Mouse (Mus musculus): ENCODE data around the gene Tfdp2. TPM values are rescaled to one million over a fixed set of nuclear protein-coding genes. Genes with fewer than 3 reads are reported as not detected.
"Not testable (repeated sequence)": the region's sequence is repeated elsewhere in the genome, so short reads cannot be mapped to it uniquely, and the experiment has no call there.

Gene Tfdp2
- 10 to 100 TPM; 50.7 to 57.4 TPM for total RNA-seq (2021)
- long read RNA-seq, experiment 1, partial matches to known transcripts, result 4 of 35 reads
- long read RNA-seq, experiment 1, other reads (novel, unspliced or antisense), result 29 of 35 reads
- long read RNA-seq, experiment 2, partial matches to known transcripts, result 0 of 18 reads
- long read RNA-seq, experiment 2, other reads (novel, unspliced or antisense), result 16 of 18 reads

GRCm38 (mm10) chr9:96195885-96196622 is at the start of gene Tfdp2:
Gene Tfdp2 (plus strand): TSS chr9:96196275.
- DNase-seq, result peak; percentile 93

- DNase-seq, result no peak
Observed at GRCm38 (mm10) chr9:96152801-96153200, 43.3 kb upstream of the Tfdp2 start.

DNA sequence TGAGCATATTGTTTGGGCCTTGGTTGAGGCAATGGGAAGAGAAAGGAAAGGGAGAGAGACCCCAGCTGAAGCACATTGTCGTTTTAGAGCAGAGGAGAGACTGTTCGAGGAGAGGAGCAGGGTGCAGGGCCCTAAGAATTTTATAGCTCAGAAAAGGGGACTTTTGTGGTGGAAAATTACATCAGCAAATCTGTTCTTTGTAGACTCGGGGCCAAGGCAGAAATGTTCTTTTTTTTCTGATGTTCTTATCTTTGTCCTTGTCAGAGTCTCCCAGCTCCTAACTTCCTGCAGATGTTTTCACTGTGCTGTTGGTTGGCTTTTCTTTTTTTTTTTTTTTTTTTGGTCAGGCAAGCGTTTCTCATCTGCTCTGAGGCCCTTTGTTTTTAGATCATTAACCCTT is 37.6 kb upstream of the Tfdp2 start:
- DNase-seq, result peak; percentile 28

- no peak for DNase-seq
Observed at GRCm38 (mm10) chr9:96159047-96159446, 37.0 kb upstream of the Tfdp2 start.

DNA sequence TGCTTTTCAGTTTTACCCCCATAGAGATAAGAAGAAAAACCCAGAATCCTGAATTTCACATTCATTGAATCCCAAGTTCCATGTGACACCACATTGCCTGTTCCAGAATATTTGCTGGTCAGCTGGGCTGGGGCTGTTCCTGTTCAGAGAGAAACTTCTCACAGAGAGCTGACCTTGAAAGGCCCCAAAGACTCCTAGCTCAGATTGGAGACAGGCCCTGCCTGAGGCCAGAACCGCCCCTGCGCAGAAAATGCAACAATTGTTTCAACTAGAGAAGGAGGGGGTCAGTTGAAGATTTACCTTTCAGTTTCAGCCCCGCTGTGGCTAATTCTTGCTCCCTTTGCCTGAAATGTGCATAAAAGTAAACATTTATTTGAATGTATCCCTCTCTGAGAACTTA is 35.3 kb upstream of the Tfdp2 start:
- peak; percentile 37 for DNase-seq

DNA sequence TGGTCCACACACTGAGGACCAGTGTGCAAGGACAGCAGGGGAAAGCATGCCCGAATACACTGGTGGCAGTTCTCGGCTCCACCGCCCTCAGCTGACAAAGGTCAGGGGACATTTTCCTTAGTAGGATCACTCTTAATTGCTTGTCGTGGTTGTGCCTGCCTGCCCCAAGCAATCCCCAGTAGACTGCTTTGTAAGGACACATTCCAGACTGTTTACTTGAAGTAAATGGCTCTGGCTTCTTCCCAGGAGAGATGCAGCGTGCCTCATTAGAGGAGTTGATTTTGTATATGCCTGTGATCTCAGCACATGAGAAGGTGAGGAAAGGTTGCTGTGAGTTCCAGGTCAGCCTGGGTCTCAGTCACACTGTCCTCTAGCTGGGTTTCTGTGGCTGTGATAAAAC is 33.7 kb upstream of the Tfdp2 start:
- no peak for DNase-seq

GRCm38 (mm10) chr9:96163443-96163842 is 32.6 kb upstream of the Tfdp2 start:
- no peak for DNase-seq

DNA sequence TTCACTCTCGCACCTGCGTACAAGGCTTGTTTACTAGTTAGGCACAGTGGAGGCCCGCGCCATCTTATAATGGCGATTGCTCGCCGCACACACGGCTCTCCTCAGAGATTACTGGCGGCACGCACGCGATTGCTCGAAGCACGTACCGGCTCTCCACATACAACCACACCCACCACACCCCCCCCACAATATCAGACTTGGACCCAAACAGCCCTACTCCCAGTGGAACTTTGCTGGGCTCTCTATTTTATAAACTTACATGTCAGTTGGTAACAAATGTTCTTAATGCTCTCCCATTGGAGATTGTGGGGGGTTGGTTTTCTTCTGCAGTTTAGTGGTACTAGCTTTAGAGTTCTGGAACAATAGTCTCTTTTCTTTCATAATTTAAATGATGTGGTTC is 32.1 kb upstream of the Tfdp2 start:
- not testable (repeated sequence) for DNase-seq

- peak; percentile 90 for DNase-seq
Observed at GRCm38 (mm10) chr9:96167168-96167585, 28.9 kb upstream of the Tfdp2 start.

DNA sequence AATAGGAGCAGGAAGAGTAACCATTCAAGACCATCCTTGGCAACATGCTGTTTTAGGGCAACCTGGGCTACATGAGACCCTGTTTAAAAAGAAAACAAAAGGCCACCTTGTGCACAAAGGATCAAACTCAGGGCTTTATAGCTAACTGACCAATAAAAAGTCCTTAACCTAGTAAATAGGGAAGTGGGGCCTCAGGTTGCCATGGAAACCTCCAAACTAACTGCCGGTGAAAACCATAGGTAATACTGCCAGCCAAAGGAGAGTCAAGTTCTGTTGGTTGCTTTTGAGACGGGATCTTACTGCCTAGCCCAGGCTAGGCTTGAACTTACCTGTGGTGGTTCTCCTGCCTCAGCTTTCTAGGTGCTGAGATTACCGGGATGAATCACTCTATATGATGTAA is 25.5 kb upstream of the Tfdp2 start:
- DNase-seq, result no peak

- DNase-seq, result no peak
Observed at GRCm38 (mm10) chr9:96184909-96185308, 11.2 kb upstream of the Tfdp2 start.

- no peak for DNase-seq
Observed at GRCm38 (mm10) chr9:96186701-96187100, 9.4 kb upstream of the Tfdp2 start.

DNA sequence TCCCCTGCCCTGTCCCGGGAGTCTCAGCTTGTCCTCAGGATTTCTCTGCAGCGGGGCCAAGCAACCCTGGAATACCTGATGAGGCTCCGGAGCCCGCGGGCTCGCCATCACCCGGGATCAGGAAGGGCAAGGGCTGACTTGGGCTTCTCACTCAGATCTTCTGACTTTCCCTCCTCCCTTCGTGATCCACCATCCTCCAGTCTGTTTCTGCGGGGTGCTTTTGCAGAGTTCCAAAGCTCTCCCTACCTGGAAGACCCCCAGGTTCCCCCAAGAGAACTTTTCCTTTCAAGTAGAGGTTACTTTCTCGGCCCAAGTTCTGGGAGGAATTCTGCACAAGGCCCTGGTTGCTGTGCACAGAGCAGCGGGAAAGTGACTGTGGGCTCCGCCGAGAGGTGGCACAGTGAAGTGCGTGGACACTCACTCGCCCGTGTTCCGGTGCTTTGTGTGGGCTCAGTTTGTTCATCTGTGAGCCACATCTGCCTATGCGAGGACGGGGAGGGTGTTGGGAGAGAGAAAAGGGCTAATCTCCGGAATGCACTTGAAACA is 634 bp downstream of the Tfdp2 start:
- DNase-seq, result peak; percentile 55

- DNase-seq, result no peak
Observed at GRCm38 (mm10) chr9:96197806-96198205, 1.7 kb downstream of the Tfdp2 start.

GRCm38 (mm10) chr9:96203663-96204062 is 7.6 kb downstream of the Tfdp2 start:
- no peak for DNase-seq

GRCm38 (mm10) chr9:96207428-96207827 is 11.4 kb downstream of the Tfdp2 start:
- no peak for DNase-seq

- no peak for DNase-seq
Observed at GRCm38 (mm10) chr9:96213036-96213645, 17.1 kb downstream of the Tfdp2 start.

DNA sequence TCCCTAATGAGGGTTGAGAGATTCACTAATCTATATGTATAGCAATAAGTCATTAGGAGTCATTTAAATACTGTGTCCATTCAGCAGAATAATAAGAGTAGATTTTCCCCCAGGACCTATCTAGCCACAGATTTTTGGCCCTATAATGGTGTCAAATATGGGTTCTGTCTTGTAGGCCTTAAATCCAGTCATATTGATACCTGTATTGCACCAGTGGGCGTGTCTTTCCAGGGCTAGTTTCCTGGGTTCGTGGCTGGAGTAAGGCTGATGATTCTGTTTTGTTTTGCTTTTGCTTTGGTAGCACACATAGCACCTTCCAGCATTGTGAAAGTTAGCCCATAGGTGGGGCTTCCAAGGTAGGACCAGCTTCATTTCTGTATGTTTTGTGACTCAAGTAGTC is 18.1 kb downstream of the Tfdp2 start:
- no peak for DNase-seq

DNA sequence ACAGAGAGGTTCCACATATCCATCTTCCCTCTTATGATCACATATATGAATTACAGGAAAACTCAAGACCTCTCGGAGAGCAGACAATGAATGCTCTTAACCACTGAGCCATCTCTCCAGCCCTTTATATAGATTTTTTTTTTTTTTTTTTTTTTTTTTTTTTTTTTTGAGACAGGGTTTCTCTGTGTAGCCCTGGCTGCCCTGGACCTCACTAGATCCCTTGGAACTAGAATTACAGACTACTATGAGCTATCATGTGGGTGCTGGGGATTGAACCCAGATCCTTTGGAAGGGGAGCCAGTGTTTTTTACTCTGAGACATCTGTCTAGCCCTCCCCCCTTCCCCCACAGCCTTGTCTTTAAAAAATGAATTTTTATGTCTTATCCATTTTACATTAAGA is 21.2 kb downstream of the Tfdp2 start:
- DNase-seq, result no peak

DNA sequence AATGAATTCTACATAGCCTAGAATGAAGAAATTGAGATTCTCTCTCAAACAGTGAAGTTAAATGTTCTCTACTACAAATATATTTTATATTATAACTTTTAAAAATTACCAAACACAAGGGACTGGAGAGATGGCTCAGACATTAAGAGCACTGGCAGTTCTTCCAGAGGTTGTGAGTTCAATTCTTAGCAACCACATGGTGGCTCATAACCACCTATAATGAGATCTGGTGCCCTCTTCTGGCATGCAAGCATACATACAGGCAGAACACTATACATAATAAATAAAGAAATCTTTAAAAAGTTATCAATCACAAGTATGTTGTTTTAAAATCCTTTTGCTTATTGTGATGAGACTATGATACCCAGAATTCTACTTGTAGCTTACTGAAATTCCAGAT is 21.7 kb downstream of the Tfdp2 start:
- DNase-seq, result no peak

GRCm38 (mm10) chr9:96219114-96219669 is 23.1 kb downstream of the Tfdp2 start:
- no peak for DNase-seq

- no peak for DNase-seq
Observed at GRCm38 (mm10) chr9:96220419-96220818, 24.3 kb downstream of the Tfdp2 start.

- no peak for DNase-seq
Observed at GRCm38 (mm10) chr9:96223302-96223701, 27.2 kb downstream of the Tfdp2 start.
